Mouse (Mus musculus): ENCODE measurements at regions not wholly inside any gene's neighbourhood (a gene's known extent, or its start where the extent isn't known, plus 50 kb on each side); places are given as distances from the start of the nearest gene placed in this dataset.

- no peak for DNase-seq
Observed at GRCm38 (mm10) chr16:87295727-87296126, 58.3 kb upstream of the N6amt1 start.

- no peak for DNase-seq
Observed at GRCm38 (mm10) chr16:87292826-87293225, 61.2 kb upstream of the N6amt1 start.

- no peak for DNase-seq
Observed at GRCm38 (mm10) chr16:87291716-87292115, 62.3 kb upstream of the N6amt1 start.

GRCm38 (mm10) chr16:87285639-87286038 is 68.3 kb upstream of the N6amt1 start:
- no peak for DNase-seq

- DNase-seq: no peak
Observed at GRCm38 (mm10) chr16:87284835-87285510, 69.0 kb upstream of the N6amt1 start.

- no peak for DNase-seq
Observed at GRCm38 (mm10) chr16:87278518-87278917, 75.5 kb upstream of the N6amt1 start.

GRCm38 (mm10) chr16:87272363-87272762 is 81.6 kb upstream of the N6amt1 start:
- DNase-seq: no peak

- DNase-seq: no peak
Observed at GRCm38 (mm10) chr16:87267954-87268804, 85.8 kb upstream of the N6amt1 start.

GRCm38 (mm10) chr16:87267517-87267916 is 86.5 kb upstream of the N6amt1 start:
- no peak for DNase-seq

- DNase-seq: no peak
Observed at GRCm38 (mm10) chr16:87263571-87263970, 90.4 kb upstream of the N6amt1 start.

GRCm38 (mm10) chr16:87263041-87263440 is 90.9 kb upstream of the N6amt1 start:
- no peak for DNase-seq

GRCm38 (mm10) chr16:87262497-87262896 is 91.5 kb upstream of the N6amt1 start:
- DNase-seq: no peak

- DNase-seq: no peak
Observed at GRCm38 (mm10) chr16:87261527-87261926, 92.5 kb upstream of the N6amt1 start.

- DNase-seq: no peak
Observed at GRCm38 (mm10) chr16:87254736-87255135, 99.2 kb upstream of the N6amt1 start.

GRCm38 (mm10) chr16:87250531-87250930 is 103.5 kb upstream of the N6amt1 start:
- no peak for DNase-seq

- DNase-seq: peak; percentile 4
Observed at GRCm38 (mm10) chr16:87249903-87250302, 104.1 kb upstream of the N6amt1 start.

- DNase-seq: no peak
Observed at GRCm38 (mm10) chr16:87248501-87249030, 105.4 kb upstream of the N6amt1 start.

GRCm38 (mm10) chr16:87245933-87246791 is 107.8 kb upstream of the N6amt1 start:
- DNase-seq: no peak

- no peak for DNase-seq
Observed at GRCm38 (mm10) chr16:87245441-87245840, 108.5 kb upstream of the N6amt1 start.

GRCm38 (mm10) chr16:87242027-87242426 is 112.0 kb upstream of the N6amt1 start:
- no peak for DNase-seq

GRCm38 (mm10) chr16:87239105-87239504 is 114.9 kb upstream of the N6amt1 start:
- DNase-seq: no peak

- DNase-seq: no peak
Observed at GRCm38 (mm10) chr16:87234199-87234598, 119.8 kb upstream of the N6amt1 start.

GRCm38 (mm10) chr16:87225595-87225994 is 128.4 kb upstream of the N6amt1 start:
- no peak for DNase-seq

Measured in thymus, postnatal 25 days (tissue).